Mouse (Mus musculus) CH12.LX (cell line): ENCODE measurements around the gene Tex14. TPM values are rescaled to one million over a fixed set of nuclear protein-coding genes. Genes with fewer than 3 reads are reported as not detected.
A peak's percentile ranks its signal among the peaks of the same experiment; 100 is the strongest.
"Not testable (repeated sequence)": the region's sequence is repeated elsewhere in the genome, so short reads cannot be mapped to it uniquely, and the experiment has no call there.

Source experiments
- DNase-seq: peaks from one replicate; pipeline ENCODE4 v3.0.0-alpha.2; 2013; ENCODE audit errors: extremely low read depth
- H3K27ac ChIP-seq: 2 replicates; pipeline ENCODE4 v1.5.1; 2012; ENCODE audit warnings: low read depth, mild to moderate bottlenecking, control low read depth, moderate library complexity; ENCODE audit not compliant: insufficient read depth
- H3K27me3 ChIP-seq: replicated peaks from 2 replicates; pipeline ENCODE3; 2012; ENCODE audit warnings: inconsistent platforms
- H3K36me3 ChIP-seq, 2 experiments: replicated peaks in 1 of 2; 2 replicates each; pipeline versions ENCODE3 to v1.6.1; 2012; ENCODE audit warnings: inconsistent platforms in 1 of 2, low read length in 1 of 2, mild to moderate bottlenecking in 1 of 2, mixed read lengths in 1 of 2, moderate library complexity in 1 of 2; ENCODE audit not compliant: control insufficient read depth in 1 of 2, insufficient read depth in 1 of 2
- H3K4me1 ChIP-seq, 2 experiments: 2 replicates each; pipeline ENCODE4 v1.6.1; 2012; ENCODE audit warnings: inconsistent platforms in 1 of 2, moderate library complexity in 1 of 2; ENCODE audit not compliant: insufficient read depth in 2 of 2, control insufficient read depth in 1 of 2
- H3K4me2 ChIP-seq: 2 replicates; pipeline ENCODE4 v1.6.1; 2012; ENCODE audit warnings: low read depth, mild to moderate bottlenecking, control low read depth; ENCODE audit not compliant: poor library complexity, insufficient read depth, severe bottlenecking
- H3K4me3 ChIP-seq, 3 experiments: fragments of 150-350 bp in 1 of 3; sonication (generic) in 1 of 3; replicated peaks in 1 of 3; 2 replicates each; pipeline versions ENCODE3 to v1.5.1; 2011 to 2012; ENCODE audit warnings: low read depth in 2 of 3, low read length in 2 of 3, mild to moderate bottlenecking in 2 of 3, moderate library complexity in 2 of 3, control low read depth in 1 of 3, improper control_type of control experiment in 1 of 3, inconsistent platforms in 1 of 3, mixed read lengths in 1 of 3; ENCODE audit not compliant: poor library complexity in 1 of 3
- H3K79me2 ChIP-seq: replicated peaks from 2 replicates; pipeline ENCODE4 v1.6.1; 2012; ENCODE audit warnings: mild to moderate bottlenecking, moderate library complexity; ENCODE audit not compliant: control insufficient read depth, poor library complexity, insufficient read depth, severe bottlenecking; ENCODE audit errors: extremely low read depth
- H3K9ac ChIP-seq: 2 replicates; pipeline ENCODE4 v1.6.1; 2012; ENCODE audit warnings: low read depth, mild to moderate bottlenecking, control low read depth, moderate library complexity; ENCODE audit not compliant: insufficient read depth
- H3K9me3 ChIP-seq: replicated peaks from 2 replicates; pipeline ENCODE3; 2012; ENCODE audit warnings: low read length, inconsistent platforms, mixed read lengths
- CTCF ChIP-seq, 2 experiments: IDR thresholded peaks in 1 of 2; conservative IDR thresholded peaks in 1 of 2; 2 replicates each; pipeline ENCODE4 v1.5.1; 2011 to 2012; ENCODE audit warnings: low read depth in 2 of 2, low read length in 2 of 2, improper control_type of control experiment in 1 of 2, inconsistent platforms in 1 of 2, mild to moderate bottlenecking in 1 of 2, moderate library complexity in 1 of 2
- E2F4 ChIP-seq: IDR thresholded peaks from 2 replicates; pipeline ENCODE4 v1.6.1; 2011; ENCODE audit warnings: low read depth, low read length, improper control_type of control experiment; ENCODE audit not compliant: insufficient replicate concordance
- ELF1 ChIP-seq: IDR thresholded peaks from 2 replicates; pipeline ENCODE4 v1.6.1; 2014; ENCODE audit warnings: low read depth, mild to moderate bottlenecking, inconsistent platforms, low read length, improper control_type of control experiment
- KAT2A ChIP-seq: IDR thresholded peaks from 2 replicates; pipeline ENCODE4 v1.6.1; 2012; ENCODE audit warnings: low read length, improper control_type of control experiment, inconsistent platforms; ENCODE audit not compliant: insufficient replicate concordance
- MEF2A ChIP-seq: IDR thresholded peaks from 2 replicates; pipeline ENCODE4 v1.6.1; 2014; ENCODE audit warnings: low read depth, mild to moderate bottlenecking, inconsistent platforms, low read length, improper control_type of control experiment, borderline replicate concordance
- POLR2AphosphoS2 ChIP-seq: IDR thresholded peaks from 2 replicates; pipeline ENCODE4 v1.6.1; 2011; ENCODE audit warnings: low read depth, low read length, improper control_type of control experiment
- RAD21 ChIP-seq: IDR thresholded peaks from 2 replicates; pipeline ENCODE4 v1.6.1; 2011; ENCODE audit warnings: low read depth, mild to moderate bottlenecking, low read length, improper control_type of control experiment, moderate library complexity
- SMC3 ChIP-seq: IDR thresholded peaks from 2 replicates; pipeline ENCODE4 v1.6.1; 2011; ENCODE audit warnings: low read depth, low read length, improper control_type of control experiment
- UBTF ChIP-seq: IDR thresholded peaks from 2 replicates; pipeline ENCODE4 v1.6.1; 2012; ENCODE audit warnings: low read depth, mild to moderate bottlenecking, inconsistent platforms, low read length, improper control_type of control experiment, moderate library complexity
- ZKSCAN1 ChIP-seq: IDR thresholded peaks from 2 replicates; pipeline ENCODE4 v1.6.1; 2012; ENCODE audit warnings: low read depth, inconsistent platforms, low read length, improper control_type of control experiment, borderline replicate concordance
- ZNF384 ChIP-seq: IDR thresholded peaks from 2 replicates; pipeline ENCODE4 v1.6.1; 2012; ENCODE audit warnings: low read depth, low read length, improper control_type of control experiment, inconsistent platforms
- dilution Hi-C: fragments of 300-500 bp; cut with MboI; formaldehyde crosslinking; loops from 2 replicates; pipeline ENCODE4 v1.14.3; 2020; ENCODE audit warnings: low sequenced_read_pairs; ENCODE audit not compliant: extremely low pct_unique_long_range_greater_than_20kb, extremely low pct_ligation_motif_present
- in situ Hi-C: fragments of 300-500 bp; cut with MboI; formaldehyde crosslinking; loops from 3 replicates; pipeline ENCODE4 v1.14.3; 2019; ENCODE audit warnings: low sequenced_read_pairs, low pct_ligation_motif_present, low pct_unique_long_range_greater_than_20kb, mixed read lengths
- polyA plus RNA-seq: library from polyadenylated mRNA; unstranded; fragments of >175 nt; gene quantifications from 2 replicates; pipeline ENCODE4 v1.2.1, GENCODE M21; 2012; ENCODE audit warnings: low read depth; ENCODE audit not compliant: insufficient read length
- total RNA-seq, 2 experiments: library from RNA; depleted of rRNA; stranded (reverse); fragments of 300-350 nt in 1 of 2; fragments of >200 nt in 1 of 2; gene quantifications; 2 replicates each; pipeline ENCODE4 v1.2.3; 2012 to 2014

Gene Tex14
- total and polyA plus RNA-seq, 3 experiments: 1.3 to 2.1 (median 1.4) TPM

- H3K9ac ChIP-seq, H3K27me3 ChIP-seq, H3K27ac ChIP-seq, H3K4me2 ChIP-seq, dilution Hi-C loops: not testable (repeated sequence)
- TF ChIP-seq CTCF (conservative IDR thresholded peaks at IDR 0.05 in 1 of 2, IDR thresholded peaks at IDR 0.05 in 1 of 2; ENCODE audit: low read depth in 2 of 2, low read length in 2 of 2) (peak in 1 of 2 experiments; percentile 72; a peak in 2 of 4 replicates), RAD21 (peak; percentile 61), ZNF384 (peak; percentile 79), SMC3 (peak; percentile 67)
- TF ChIP-seq, all 38 proteins: peak for 4; not testable (repeated sequence) for 34
- DNase-seq, H3K79me2 ChIP-seq, H3K4me3 ChIP-seq, H3K36me3 ChIP-seq, H3K4me1 ChIP-seq, H3K9me3 ChIP-seq, in situ Hi-C loops: not testable (repeated sequence)
Measured at GRCm38 (mm10) chr11:87413412-87413811, 8.5 kb downstream of the Tex14 start.

DNA sequence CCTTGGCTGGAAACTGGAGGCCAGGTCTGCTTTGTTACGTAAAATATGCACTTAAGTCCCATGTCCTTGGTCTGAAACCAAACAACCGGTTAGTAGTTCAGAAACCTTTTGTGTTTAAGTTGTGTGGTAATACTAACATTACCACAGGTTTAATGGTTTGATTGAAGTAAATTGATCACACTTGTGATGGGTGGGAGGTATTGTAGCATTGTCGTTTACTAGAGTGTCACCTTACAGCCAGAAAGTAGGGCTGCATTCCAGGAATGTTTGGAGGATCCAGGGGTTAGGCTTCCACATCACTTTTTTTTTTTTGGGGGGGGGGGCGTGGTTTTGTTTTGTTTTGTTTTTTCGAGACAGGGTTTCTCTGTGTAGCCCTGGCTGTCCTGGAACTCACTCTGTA is 11.3 kb downstream of the Tex14 start:
- Histone ChIP-seq H3K27ac (no peak overlapping the region), H3K4me2 (no peak overlapping the region), H3K9me3 (no peaks in the 10 kb centered on the region), H3K27me3 (peaks cover 2% of the 10 kb centered on the region), H3K79me2 (no peaks in the 10 kb centered on the region), H3K9ac (no peak overlapping the region), H3K4me3 (no peak overlapping the region), H3K4me1 (peaks cover 0 to 6% of the 10 kb centered on the region in 2 experiments; a peak in 1 of 4 replicates), H3K36me3 (no peaks in the 10 kb centered on the region)
- dilution Hi-C loops: no loop called here
- in situ Hi-C loops: no loop called here
- TF ChIP-seq ELF1: no peak
- no peak for DNase-seq

- dilution Hi-C loops: no loop called here
Measured at GRCm38 (mm10) chr11:87420861-87421260, 16.0 kb downstream of the Tex14 start.

More at GRCm38 (mm10) chr11:87420861-87421260, 16.0 kb downstream of the Tex14 start:
- in situ Hi-C loops: no loop called here
- Histone ChIP-seq H3K79me2 (no peaks in the 10 kb centered on the region), H3K9ac (no peak overlapping the region), H3K4me3 (no peak overlapping the region), H3K4me1 (peaks cover 4 to 31% of the 10 kb centered on the region in 2 experiments), H3K9me3 (no peaks in the 10 kb centered on the region), H3K27ac (no peak overlapping the region), H3K36me3 (no peaks in the 10 kb centered on the region), H3K4me2 (no peak overlapping the region), H3K27me3 (peaks cover 2% of the 10 kb centered on the region)
- DNase-seq: no peak
- TF ChIP-seq MEF2A (no peak), CTCF (conservative IDR thresholded peaks at IDR 0.05 in 1 of 2, IDR thresholded peaks at IDR 0.05 in 1 of 2; ENCODE audit: low read depth in 2 of 2, low read length in 2 of 2) (no peak), KAT2A (no peak), UBTF (no peak), ZKSCAN1 (no peak), E2F4 (no peak), POLR2AphosphoS2 (no peak)
